Mouse (Mus musculus) limb, embryonic 13.5 days (tissue): ENCODE measurements at regions not wholly inside any gene's neighbourhood (a gene's known extent, or its start where the extent isn't known, plus 50 kb on each side); places are given as distances from the start of the nearest gene placed in this dataset.
"Not testable (repeated sequence)": the region's sequence is repeated elsewhere in the genome, so short reads cannot be mapped to it uniquely, and the experiment has no call there.

Experiments
- ATAC-seq: fragments of 200-750 bp; cut with Nextera tagmentation; 2 replicates; pipeline ENCODE4 v1.8.0; 2017; ENCODE audit warnings: low read depth, moderate number of reproducible peaks, moderate TSS enrichment; ENCODE audit not compliant: low FRiP score
- H3K27ac ChIP-seq: fragments of 300-500 bp; sonication (generic); 2 replicates; pipeline ENCODE4 v1.5.1; 2015; ENCODE audit warnings: inconsistent platforms, mild to moderate bottlenecking, moderate library complexity
- H3K27me3 ChIP-seq: fragments of 300-500 bp; sonication (generic); 2 replicates; pipeline ENCODE4 v1.6.1; 2015; ENCODE audit warnings: mild to moderate bottlenecking, inconsistent platforms
- H3K36me3 ChIP-seq: fragments of 300-500 bp; sonication (generic); 2 replicates; pipeline ENCODE4 v1.6.1; 2015; ENCODE audit warnings: inconsistent platforms, mild to moderate bottlenecking, moderate library complexity
- H3K4me1 ChIP-seq: fragments of 300-500 bp; sonication (generic); 2 replicates; pipeline ENCODE4 v1.6.1; 2015; ENCODE audit warnings: inconsistent platforms
- H3K4me2 ChIP-seq: fragments of 300-500 bp; sonication (generic); replicated peaks from 2 replicates; pipeline ENCODE4 v1.6.1; 2015; ENCODE audit warnings: inconsistent platforms, mild to moderate bottlenecking, moderate library complexity
- H3K4me3 ChIP-seq: fragments of 300-500 bp; sonication (generic); 2 replicates; pipeline ENCODE4 v1.5.1; 2015; ENCODE audit warnings: moderate library complexity, mild to moderate bottlenecking, inconsistent platforms
- H3K9ac ChIP-seq: fragments of 300-500 bp; sonication (generic); 2 replicates; pipeline ENCODE4 v1.6.1; 2015; ENCODE audit warnings: mild to moderate bottlenecking, inconsistent platforms
- H3K9me3 ChIP-seq: fragments of 300-500 bp; sonication (generic); 2 replicates; pipeline ENCODE4 v1.6.1; 2016; ENCODE audit warnings: inconsistent platforms
- WGBS: fragments of 180-500 bp; shearing (Covaris S2); methylation state at CpG from one replicate; pipeline ENCODE4 v1.1.7; 2015; 5-methylcytosine and 5-hydroxymethylcytosine counted together

- 46% methylated on average over 2 of the region's 2 CpGs for WGBS
- Histone ChIP-seq H3K4me1 (no peaks in the 10 kb centered on the region), H3K27me3 (no peaks in the 10 kb centered on the region), H3K9me3 (no peaks in the 10 kb centered on the region), H3K4me3 (no peak overlapping the region), H3K36me3 (no peaks in the 10 kb centered on the region), H3K27ac (no peak overlapping the region), H3K4me2 (no peak overlapping the region), H3K9ac (no peak overlapping the region)
- no peak for ATAC-seq
Measured at GRCm38 (mm10) chr19:19347017-19347416, 236.0 kb upstream of the Rorb start.

GRCm38 (mm10) chr19:19344426-19344811, 233.4 kb upstream of the Rorb start:
- H3K9ac ChIP-seq: no peak overlapping the region
- ATAC-seq: no peak

GRCm38 (mm10) chr19:19343702-19344425, 232.9 kb upstream of the Rorb start:
- WGBS: 58% methylated on average over 10 of the region's 10 CpGs
- Histone ChIP-seq H3K36me3 (no peaks in the 10 kb centered on the region), H3K4me1 (no peaks in the 10 kb centered on the region), H3K9ac (no peak overlapping the region), H3K9me3 (no peaks in the 10 kb centered on the region), H3K4me2 (no peak overlapping the region), H3K27ac (no peak overlapping the region), H3K27me3 (no peaks in the 10 kb centered on the region), H3K4me3 (no peak overlapping the region)
- ATAC-seq: no peak

More at GRCm38 (mm10) chr19:19344426-19344811, 233.4 kb upstream of the Rorb start:
- no peaks in the 10 kb centered on the region for H3K4me1 ChIP-seq
- H3K27ac ChIP-seq: no peak overlapping the region
- no peak overlapping the region for H3K4me2 ChIP-seq
- no peak overlapping the region for H3K4me3 ChIP-seq
- WGBS: 77% methylated on average over 7 of the region's 7 CpGs
- no peaks in the 10 kb centered on the region for H3K36me3 ChIP-seq
- H3K27me3 ChIP-seq: no peaks in the 10 kb centered on the region
- no peaks in the 10 kb centered on the region for H3K9me3 ChIP-seq

- H3K4me1 ChIP-seq, H3K27ac ChIP-seq: not testable (repeated sequence)
Measured at GRCm38 (mm10) chr19:19307142-19307541, 196.1 kb upstream of the Rorb start.

GRCm38 (mm10) chr19:19306476-19307131, 195.6 kb upstream of the Rorb start:
- H3K9me3 ChIP-seq: no peaks in the 10 kb centered on the region
- H3K4me3 ChIP-seq: no peak overlapping the region
- ATAC-seq: no peak
- 56% methylated on average over 6 of the region's 6 CpGs for WGBS
- H3K9ac ChIP-seq: no peak overlapping the region
- no peaks in the 10 kb centered on the region for H3K27me3 ChIP-seq
- no peak overlapping the region for H3K4me2 ChIP-seq
- H3K36me3 ChIP-seq: no peaks in the 10 kb centered on the region
- H3K4me1 ChIP-seq: 0 out of 2 replicates have a peak, but pooled peaks cover 3% of the 10 kb centered on the region
- H3K27ac ChIP-seq: no peak overlapping the region

More at GRCm38 (mm10) chr19:19307142-19307541, 196.1 kb upstream of the Rorb start:
- not testable (repeated sequence) for ATAC-seq, H3K4me2 ChIP-seq, H3K4me3 ChIP-seq, H3K27me3 ChIP-seq, H3K9me3 ChIP-seq, H3K36me3 ChIP-seq, H3K9ac ChIP-seq
- WGBS: 88% methylated on average over 2 of the region's 2 CpGs

- 77% methylated on average over 3 of the region's 3 CpGs for WGBS
Measured at GRCm38 (mm10) chr19:19285864-19286263, 174.9 kb upstream of the Rorb start.

GRCm38 (mm10) chr19:19246837-19247560, 136.0 kb upstream of the Rorb start:
- Histone ChIP-seq H3K9me3 (no peaks in the 10 kb centered on the region), H3K4me3 (no peak overlapping the region), H3K4me2 (no peak overlapping the region), H3K4me1 (no peaks in the 10 kb centered on the region), H3K27me3 (no peaks in the 10 kb centered on the region), H3K9ac (no peak overlapping the region), H3K36me3 (no peaks in the 10 kb centered on the region), H3K27ac (no peak overlapping the region)
- ATAC-seq: no peak
- whole genome bisulfite sequencing: 65% methylated on average over 5 of the region's 5 CpGs

More at GRCm38 (mm10) chr19:19285864-19286263, 174.9 kb upstream of the Rorb start:
- H3K4me1 ChIP-seq, H3K36me3 ChIP-seq, H3K27me3 ChIP-seq, H3K4me3 ChIP-seq, H3K4me2 ChIP-seq, H3K9me3 ChIP-seq, H3K9ac ChIP-seq, H3K27ac ChIP-seq: not testable (repeated sequence)
- ATAC-seq: peak; percentile 54; the same call in 1 of the 2 replicates

- Histone ChIP-seq H3K4me3 (no peak overlapping the region), H3K27ac (no peak overlapping the region), H3K9me3 (no peaks in the 10 kb centered on the region), H3K9ac (no peak overlapping the region), H3K4me1 (no peaks in the 10 kb centered on the region), H3K4me2 (no peak overlapping the region), H3K27me3 (no peaks in the 10 kb centered on the region), H3K36me3 (no peaks in the 10 kb centered on the region)
- no peak for ATAC-seq
- 82% methylated on average over 3 of the region's 3 CpGs for WGBS
Measured at GRCm38 (mm10) chr19:19229305-19229994, 118.5 kb upstream of the Rorb start.

GRCm38 (mm10) chr19:19220826-19221225, 109.8 kb upstream of the Rorb start:
- ATAC-seq: no peak
- no peaks in the 10 kb centered on the region for H3K9me3 ChIP-seq
- H3K4me1 ChIP-seq: no peaks in the 10 kb centered on the region
- no peak overlapping the region for H3K9ac ChIP-seq
- H3K27me3 ChIP-seq: no peaks in the 10 kb centered on the region
- no peak overlapping the region for H3K4me3 ChIP-seq
- no peak overlapping the region for H3K27ac ChIP-seq
- no peak overlapping the region for H3K4me2 ChIP-seq
- WGBS: 83% methylated on average over 6 of the region's 6 CpGs
- no peaks in the 10 kb centered on the region for H3K36me3 ChIP-seq

GRCm38 (mm10) chr19:19219352-19219751, 108.4 kb upstream of the Rorb start:
- WGBS: 80% methylated on average over 2 of the region's 2 CpGs
- ATAC-seq: no peak
- Histone ChIP-seq H3K9ac (no peak overlapping the region), H3K4me2 (no peak overlapping the region), H3K36me3 (no peaks in the 10 kb centered on the region), H3K27me3 (no peaks in the 10 kb centered on the region), H3K27ac (no peak overlapping the region), H3K4me1 (no peaks in the 10 kb centered on the region), H3K9me3 (no peaks in the 10 kb centered on the region), H3K4me3 (no peak overlapping the region)

GRCm38 (mm10) chr19:19218700-19219099, 107.7 kb upstream of the Rorb start:
- H3K4me2 ChIP-seq: no peak overlapping the region
- no peaks in the 10 kb centered on the region for H3K36me3 ChIP-seq
- H3K4me3 ChIP-seq: no peak overlapping the region
- H3K27me3 ChIP-seq: no peaks in the 10 kb centered on the region
- H3K9me3 ChIP-seq: no peaks in the 10 kb centered on the region
- no peak overlapping the region for H3K27ac ChIP-seq
- no peaks in the 10 kb centered on the region for H3K4me1 ChIP-seq
- 76% methylated on average over 3 of the region's 3 CpGs for WGBS
- ATAC-seq: no peak
- H3K9ac ChIP-seq: no peak overlapping the region

GRCm38 (mm10) chr19:19199534-19199933, 88.5 kb upstream of the Rorb start:
- Histone ChIP-seq H3K27me3 (no peaks in the 10 kb centered on the region), H3K27ac (no peak overlapping the region), H3K4me3 (no peak overlapping the region), H3K9ac (no peak overlapping the region), H3K4me1 (no peaks in the 10 kb centered on the region), H3K9me3 (no peaks in the 10 kb centered on the region), H3K36me3 (no peaks in the 10 kb centered on the region), H3K4me2 (no peak overlapping the region)
- no peak for ATAC-seq
- WGBS: 72% methylated on average over 8 of the region's 8 CpGs
